Mouse (Mus musculus) CH12.LX (cell line): ENCODE results near the gene Eps15l1. TPM values are rescaled to one million over a fixed set of nuclear protein-coding genes. Genes with fewer than 3 reads are reported as not detected.

Experiments
- DNase-seq: peaks from one replicate; pipeline ENCODE4 v3.0.0-alpha.2; 2013; ENCODE audit errors: extremely low read depth
- H3K27ac ChIP-seq: 2 replicates; pipeline ENCODE4 v1.5.1; 2012; ENCODE audit warnings: low read depth, mild to moderate bottlenecking, control low read depth, moderate library complexity; ENCODE audit not compliant: insufficient read depth
- H3K27me3 ChIP-seq: replicated peaks from 2 replicates; pipeline ENCODE3; 2012; ENCODE audit warnings: inconsistent platforms
- H3K36me3 ChIP-seq, 2 experiments: replicated peaks in 1 of 2; 2 replicates each; pipeline versions ENCODE3 to v1.6.1; 2012; ENCODE audit warnings: inconsistent platforms in 1 of 2, low read length in 1 of 2, mild to moderate bottlenecking in 1 of 2, mixed read lengths in 1 of 2, moderate library complexity in 1 of 2; ENCODE audit not compliant: control insufficient read depth in 1 of 2, insufficient read depth in 1 of 2
- H3K4me1 ChIP-seq, 2 experiments: 2 replicates each; pipeline ENCODE4 v1.6.1; 2012; ENCODE audit warnings: inconsistent platforms in 1 of 2, moderate library complexity in 1 of 2; ENCODE audit not compliant: insufficient read depth in 2 of 2, control insufficient read depth in 1 of 2
- H3K4me2 ChIP-seq: 2 replicates; pipeline ENCODE4 v1.6.1; 2012; ENCODE audit warnings: low read depth, mild to moderate bottlenecking, control low read depth; ENCODE audit not compliant: poor library complexity, insufficient read depth, severe bottlenecking
- H3K4me3 ChIP-seq, 3 experiments: fragments of 150-350 bp in 1 of 3; sonication (generic) in 1 of 3; replicated peaks in 1 of 3; 2 replicates each; pipeline versions ENCODE3 to v1.5.1; 2011 to 2012; ENCODE audit warnings: low read depth in 2 of 3, low read length in 2 of 3, mild to moderate bottlenecking in 2 of 3, moderate library complexity in 2 of 3, control low read depth in 1 of 3, improper control_type of control experiment in 1 of 3, inconsistent platforms in 1 of 3, mixed read lengths in 1 of 3; ENCODE audit not compliant: poor library complexity in 1 of 3
- H3K79me2 ChIP-seq: replicated peaks from 2 replicates; pipeline ENCODE4 v1.6.1; 2012; ENCODE audit warnings: mild to moderate bottlenecking, moderate library complexity; ENCODE audit not compliant: control insufficient read depth, poor library complexity, insufficient read depth, severe bottlenecking; ENCODE audit errors: extremely low read depth
- H3K9ac ChIP-seq: 2 replicates; pipeline ENCODE4 v1.6.1; 2012; ENCODE audit warnings: low read depth, mild to moderate bottlenecking, control low read depth, moderate library complexity; ENCODE audit not compliant: insufficient read depth
- H3K9me3 ChIP-seq: replicated peaks from 2 replicates; pipeline ENCODE3; 2012; ENCODE audit warnings: low read length, inconsistent platforms, mixed read lengths
- BHLHE40 ChIP-seq: IDR thresholded peaks from 2 replicates; pipeline ENCODE4 v1.6.1; 2011; ENCODE audit warnings: mild to moderate bottlenecking, low read depth, low read length, improper control_type of control experiment
- CHD2 ChIP-seq: IDR thresholded peaks from 2 replicates; pipeline ENCODE4 v1.6.1; 2011; ENCODE audit warnings: low read length, improper control_type of control experiment
- ETS1 ChIP-seq: conservative IDR thresholded peaks from 2 replicates; pipeline ENCODE4 v1.6.1; 2012; ENCODE audit warnings: low read depth, mild to moderate bottlenecking, inconsistent platforms, low read length, improper control_type of control experiment, moderate library complexity
- GABPA ChIP-seq: IDR thresholded peaks from 2 replicates; pipeline ENCODE4 v1.6.1; 2012; ENCODE audit warnings: low read depth, low read length, improper control_type of control experiment, inconsistent platforms; ENCODE audit not compliant: insufficient replicate concordance
- HCFC1 ChIP-seq: IDR thresholded peaks from 2 replicates; pipeline ENCODE4 v1.6.1; 2012; ENCODE audit warnings: low read depth, mild to moderate bottlenecking, inconsistent platforms, low read length, improper control_type of control experiment
- IRF4 ChIP-seq: IDR thresholded peaks from 2 replicates; pipeline ENCODE4 v1.6.1; 2014; ENCODE audit warnings: low read depth, mild to moderate bottlenecking, inconsistent platforms, low read length, improper control_type of control experiment
- JUN ChIP-seq: IDR thresholded peaks from 2 replicates; pipeline ENCODE4 v1.6.1; 2011; ENCODE audit warnings: low read depth, mild to moderate bottlenecking, low read length, improper control_type of control experiment, moderate library complexity; ENCODE audit not compliant: insufficient read depth
- JUND ChIP-seq: conservative IDR thresholded peaks from 2 replicates; pipeline ENCODE4 v1.6.1; 2011; ENCODE audit warnings: low read depth, low read length, improper control_type of control experiment
- MAFK ChIP-seq: IDR thresholded peaks from 2 replicates; pipeline ENCODE4 v1.6.1; 2011; ENCODE audit warnings: low read length, improper control_type of control experiment; ENCODE audit not compliant: insufficient replicate concordance
- MAX ChIP-seq: IDR thresholded peaks from 2 replicates; pipeline ENCODE4 v1.6.1; 2011; ENCODE audit warnings: low read length, improper control_type of control experiment
- MAZ ChIP-seq: IDR thresholded peaks from 2 replicates; pipeline ENCODE4 v1.6.1; 2012; ENCODE audit warnings: low read depth, mild to moderate bottlenecking, inconsistent platforms, low read length, improper control_type of control experiment, moderate library complexity
- MXI1 ChIP-seq: IDR thresholded peaks from 2 replicates; pipeline ENCODE4 v1.6.1; 2011; ENCODE audit warnings: mild to moderate bottlenecking, low read depth, low read length, improper control_type of control experiment
- MYC ChIP-seq: IDR thresholded peaks from 2 replicates; pipeline ENCODE4 v1.6.1; 2011; ENCODE audit warnings: low read depth, mild to moderate bottlenecking, improper control_type of control experiment, low read length
- NELFE ChIP-seq: IDR thresholded peaks from 2 replicates; pipeline ENCODE4 v1.6.1; 2011; ENCODE audit warnings: low read depth, low read length, improper control_type of control experiment
- TBP ChIP-seq: conservative IDR thresholded peaks from 2 replicates; pipeline ENCODE4 v1.6.1; 2011; ENCODE audit warnings: low read depth, low read length, improper control_type of control experiment
- ZC3H11A ChIP-seq: IDR thresholded peaks from 2 replicates; pipeline ENCODE4 v1.6.1; 2012; ENCODE audit warnings: low read depth, mild to moderate bottlenecking, inconsistent platforms, low read length, improper control_type of control experiment
- ZKSCAN1 ChIP-seq: IDR thresholded peaks from 2 replicates; pipeline ENCODE4 v1.6.1; 2012; ENCODE audit warnings: low read depth, inconsistent platforms, low read length, improper control_type of control experiment, borderline replicate concordance
- ZMIZ1 ChIP-seq: IDR thresholded peaks from 2 replicates; pipeline ENCODE4 v1.6.1; 2012; ENCODE audit warnings: low read depth, mild to moderate bottlenecking, inconsistent platforms, low read length, improper control_type of control experiment
- dilution Hi-C: fragments of 300-500 bp; cut with MboI; formaldehyde crosslinking; loops from 2 replicates; pipeline ENCODE4 v1.14.3; 2020; ENCODE audit warnings: low sequenced_read_pairs; ENCODE audit not compliant: extremely low pct_unique_long_range_greater_than_20kb, extremely low pct_ligation_motif_present
- in situ Hi-C: fragments of 300-500 bp; cut with MboI; formaldehyde crosslinking; loops from 3 replicates; pipeline ENCODE4 v1.14.3; 2019; ENCODE audit warnings: low sequenced_read_pairs, low pct_ligation_motif_present, low pct_unique_long_range_greater_than_20kb, mixed read lengths
- polyA plus RNA-seq: library from polyadenylated mRNA; unstranded; fragments of >175 nt; gene quantifications from 2 replicates; pipeline ENCODE4 v1.2.1, GENCODE M21; 2012; ENCODE audit warnings: low read depth; ENCODE audit not compliant: insufficient read length
- total RNA-seq, 2 experiments: library from RNA; depleted of rRNA; stranded (reverse); fragments of 300-350 nt in 1 of 2; fragments of >200 nt in 1 of 2; gene quantifications; 2 replicates each; pipeline ENCODE4 v1.2.3; 2012 to 2014

Gene Eps15l1
- total and polyA plus RNA-seq, 3 experiments = 21.7 to 49.4 (median 25.6) TPM

GRCm38 (mm10) chr8:72356593-72356992 lies 64.7 kb downstream of the Eps15l1 start:
- Histone ChIP-seq H3K27me3 (no peaks in the 10 kb centered on the region), H3K9me3 (no peaks in the 10 kb centered on the region), H3K4me3 (no peak overlapping the region), H3K36me3 (peaks cover 44 to 89% of the 10 kb centered on the region in 2 experiments), H3K4me1 (peaks cover 0 to 55% of the 10 kb centered on the region in 2 experiments; a peak in 2 of 4 replicates), H3K4me2 (no peak overlapping the region)
- DNase-seq = no peak
- TF ChIP-seq JUN (no peak), ZMIZ1 (no peak), GABPA (no peak), BHLHE40 (no peak), JUND (no peak), NELFE (no peak), MAZ (no peak), ZC3H11A (no peak), ZKSCAN1 (no peak), MAFK (no peak), ETS1 (no peak), MXI1 (no peak), IRF4 (no peak)
- TF ChIP-seq, all 38 proteins: peak for 0
- dilution Hi-C loops = no loop called here
- in situ Hi-C loops = no loop called here
- H3K27ac ChIP-seq = no peak overlapping the region
- H3K79me2 ChIP-seq = no peaks in the 10 kb centered on the region
- H3K9ac ChIP-seq = no peak overlapping the region

- H3K9ac ChIP-seq = no peak overlapping the region
- no peak overlapping the region for H3K4me2 ChIP-seq
- in situ Hi-C loops = no loop called here
- H3K4me1 ChIP-seq = peaks cover 5 to 75% of the 10 kb centered on the region in 2 experiments
- no peaks in the 10 kb centered on the region for H3K79me2 ChIP-seq
- H3K27me3 ChIP-seq = no peaks in the 10 kb centered on the region
- H3K9me3 ChIP-seq = no peaks in the 10 kb centered on the region
- H3K36me3 ChIP-seq = peaks cover 35 to 74% of the 10 kb centered on the region in 2 experiments
- dilution Hi-C loops = no loop called here
- DNase-seq = no peak
- TF ChIP-seq CHD2 = no peak
- no peak for TF ChIP-seq ZC3H11A
- TF ChIP-seq MYC = no peak
- H3K27ac ChIP-seq = no peak overlapping the region
- no peak overlapping the region for H3K4me3 ChIP-seq
Measured at GRCm38 (mm10) chr8:72354272-72354671, 67.0 kb downstream of the Eps15l1 start.

- Histone ChIP-seq H3K4me2 (no peak overlapping the region), H3K79me2 (no peaks in the 10 kb centered on the region), H3K27me3 (no peaks in the 10 kb centered on the region), H3K4me3 (no peak overlapping the region), H3K36me3 (peaks cover 29 to 72% of the 10 kb centered on the region in 2 experiments), H3K4me1 (peaks cover 5 to 81% of the 10 kb centered on the region in 2 experiments), H3K9ac (no peak overlapping the region), H3K27ac (no peak overlapping the region), H3K9me3 (no peaks in the 10 kb centered on the region)
- dilution Hi-C loops (no loop called here), in situ Hi-C loops (no loop called here)
- DNase-seq = no peak
- TF ChIP-seq TBP (no peak), HCFC1 (no peak), MAX (no peak), GABPA (no peak)
Measured at GRCm38 (mm10) chr8:72353700-72354045, 67.6 kb downstream of the Eps15l1 start.
